Mouse (Mus musculus): ENCODE results near the gene Maff. TPM values are rescaled to one million over a fixed set of nuclear protein-coding genes. Genes with fewer than 3 reads are reported as not detected.

The Maff gene
- polyA plus RNA-seq, 1 experiment: 0.90 TPM

DNA sequence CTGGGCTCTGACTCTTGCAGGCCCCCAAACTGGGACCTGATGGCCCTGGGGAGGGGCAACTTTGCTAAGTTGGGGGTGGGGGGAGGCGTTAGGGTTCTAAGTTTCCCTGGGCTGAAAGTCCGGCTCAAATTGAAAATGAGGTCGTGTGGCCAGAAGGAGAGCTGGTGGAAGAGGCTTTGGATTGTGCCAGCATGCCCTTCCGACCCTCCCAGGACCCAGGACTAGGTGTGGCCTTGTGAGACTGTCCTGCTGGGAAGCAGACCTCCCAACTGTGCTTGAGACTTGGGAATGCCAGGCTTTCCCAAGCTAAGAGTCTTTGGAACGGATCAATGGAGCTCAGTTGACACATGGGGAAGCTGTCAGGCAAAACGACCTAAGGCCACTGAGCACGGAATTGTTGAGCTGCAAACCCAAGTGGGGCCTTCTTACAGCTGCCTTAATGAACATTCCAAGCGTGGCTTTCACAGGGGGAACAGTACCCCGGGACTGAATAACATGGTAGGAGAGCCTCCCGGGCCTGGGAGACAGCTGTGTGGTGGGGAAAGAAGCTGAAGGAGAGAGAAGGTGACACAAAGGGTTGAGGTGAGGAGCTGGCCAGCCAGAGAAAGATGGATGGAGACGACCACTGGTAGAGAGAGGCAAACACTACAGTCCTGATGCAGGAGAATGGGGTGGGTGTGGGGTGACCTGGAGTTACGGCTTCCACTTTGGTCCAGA, 11.7 kb downstream of the Maff start:
- Histone ChIP-seq H3K4me3 (ENCODE audit: insufficient read depth, low read length) (no peak overlapping the region), H3K27ac (ENCODE audit: insufficient read depth, low read depth, low read length) (no peak overlapping the region), H3K4me1 (ENCODE audit: control insufficient read depth, insufficient read depth, low read length) (peaks cover 28% of the 10 kb centered on the region)
- TF ChIP-seq CTCF (IDR thresholded peaks at IDR 0.05; ENCODE audit: low read depth, low read length) (no peak), POLR2A (IDR thresholded peaks at IDR 0.05; ENCODE audit: borderline replicate concordance, low read depth, low read length) (no peak)

DNA sequence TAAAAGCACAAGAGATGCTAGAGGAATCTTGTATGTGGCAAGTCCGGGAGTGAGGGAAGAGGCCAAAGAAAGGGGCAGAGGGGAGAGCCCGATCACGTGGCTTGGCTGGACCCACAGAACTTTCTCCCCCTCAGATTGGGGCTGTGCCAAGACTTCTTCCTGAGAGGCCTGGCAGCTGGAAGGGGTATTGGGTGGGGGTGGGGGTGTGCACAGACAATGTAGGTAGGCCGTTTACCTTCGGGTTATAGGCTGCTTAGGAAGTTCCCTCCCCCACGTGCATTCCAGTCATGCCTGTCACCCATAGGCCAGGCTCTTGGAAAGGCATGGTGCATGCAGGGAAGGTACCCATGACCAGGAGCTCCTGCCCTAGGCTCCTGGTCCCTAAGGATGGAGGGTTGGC, 13.5 kb downstream of the Maff start:
- H3K27ac ChIP-seq (ENCODE audit: insufficient read depth, low read depth, low read length): no peak overlapping the region
- no peak overlapping the region for H3K4me3 ChIP-seq (ENCODE audit: insufficient read depth, low read length)
- TF ChIP-seq CTCF (IDR thresholded peaks at IDR 0.05; ENCODE audit: low read depth, low read length) (no peak), POLR2A (IDR thresholded peaks at IDR 0.05; ENCODE audit: borderline replicate concordance, low read depth, low read length) (no peak)
- peaks cover 11% of the 10 kb centered on the region for H3K4me1 ChIP-seq (ENCODE audit: control insufficient read depth, insufficient read depth, low read length)

DNA sequence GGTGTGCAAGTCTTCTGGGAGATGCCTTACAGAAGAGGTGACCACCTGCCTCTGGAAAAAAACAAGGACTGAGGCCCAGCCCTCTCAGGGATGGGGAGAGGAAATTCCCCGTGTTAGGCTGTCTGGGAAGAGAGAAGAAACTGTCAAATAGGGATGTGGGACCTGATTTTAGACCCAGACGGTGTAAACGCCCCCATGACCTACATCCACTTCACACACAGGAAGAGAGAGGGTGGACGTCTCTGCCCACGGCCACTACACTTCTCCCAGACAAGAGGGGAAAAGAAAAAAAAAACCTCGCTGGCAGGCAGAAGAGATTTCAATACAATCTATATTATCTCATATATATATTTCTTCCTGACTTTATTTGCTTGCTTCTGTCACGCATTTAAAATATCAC, 13.9 kb downstream of the Maff start:
- Histone ChIP-seq H3K4me1 (ENCODE audit: control insufficient read depth, insufficient read depth, low read length) (peaks cover 11% of the 10 kb centered on the region), H3K4me3 (ENCODE audit: insufficient read depth, low read length) (no peak overlapping the region), H3K27ac (ENCODE audit: insufficient read depth, low read depth, low read length) (no peak overlapping the region)
- no peak for TF ChIP-seq POLR2A (IDR thresholded peaks at IDR 0.05; ENCODE audit: borderline replicate concordance, low read depth, low read length)

DNA sequence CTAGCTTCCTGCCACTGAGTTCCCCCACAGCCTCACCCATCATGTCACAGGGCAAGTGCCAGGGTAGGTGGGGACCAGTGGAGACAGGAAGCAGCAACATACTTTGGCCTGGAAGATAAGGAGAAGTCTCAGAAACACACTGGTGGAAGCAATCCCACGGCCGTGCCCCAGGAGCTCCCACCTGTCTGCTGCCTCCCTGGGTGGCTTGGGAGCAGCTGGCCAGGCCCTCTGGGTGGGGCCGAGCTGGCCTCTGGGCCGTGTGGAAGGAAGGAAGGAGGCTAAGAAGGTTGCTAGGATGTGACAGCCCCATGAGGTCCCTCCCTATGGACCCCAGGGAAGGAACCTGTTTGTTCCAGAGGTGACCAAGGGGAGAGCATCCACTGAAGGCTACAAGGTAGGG, 14.6 kb downstream of the Maff start:
- Histone ChIP-seq H3K27ac (ENCODE audit: insufficient read depth, low read depth, low read length) (no peak overlapping the region), H3K4me3 (ENCODE audit: insufficient read depth, low read length) (no peak overlapping the region), H3K4me1 (ENCODE audit: control insufficient read depth, insufficient read depth, low read length) (peaks cover 11% of the 10 kb centered on the region)
- TF ChIP-seq CTCF (IDR thresholded peaks at IDR 0.05; ENCODE audit: low read depth, low read length): no peak
- TF ChIP-seq POLR2A (IDR thresholded peaks at IDR 0.05; ENCODE audit: borderline replicate concordance, low read depth, low read length): no peak

DNA sequence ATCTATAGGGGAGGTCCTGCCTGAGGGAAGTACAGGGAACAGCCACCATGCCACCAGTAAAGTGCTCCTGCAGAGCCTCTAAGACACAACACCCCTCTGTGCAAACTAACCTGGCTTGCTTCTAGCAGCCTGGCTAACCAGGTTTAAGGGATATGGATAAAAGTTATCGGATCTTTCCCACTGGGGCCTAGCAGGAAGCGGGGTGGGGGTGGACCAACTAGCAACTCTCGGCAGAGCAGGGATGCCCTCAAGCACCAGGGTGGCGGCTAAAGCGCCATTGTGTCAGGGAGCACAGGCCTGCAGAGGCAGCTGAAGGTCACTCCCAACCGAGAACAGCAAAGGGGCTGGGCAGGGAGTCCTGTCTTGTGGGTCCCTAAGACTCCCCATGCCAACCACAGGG, 17.7 kb downstream of the Maff start:
- TF ChIP-seq CTCF (IDR thresholded peaks at IDR 0.05; ENCODE audit: low read depth, low read length): no peak
- no peak for TF ChIP-seq POLR2A (IDR thresholded peaks at IDR 0.05; ENCODE audit: borderline replicate concordance, low read depth, low read length)
- Histone ChIP-seq H3K4me1 (ENCODE audit: control insufficient read depth, insufficient read depth, low read length) (0 out of 2 replicates have a peak, but pooled peaks cover 2% of the 10 kb centered on the region), H3K4me3 (ENCODE audit: insufficient read depth, low read length) (no peak overlapping the region)

DNA sequence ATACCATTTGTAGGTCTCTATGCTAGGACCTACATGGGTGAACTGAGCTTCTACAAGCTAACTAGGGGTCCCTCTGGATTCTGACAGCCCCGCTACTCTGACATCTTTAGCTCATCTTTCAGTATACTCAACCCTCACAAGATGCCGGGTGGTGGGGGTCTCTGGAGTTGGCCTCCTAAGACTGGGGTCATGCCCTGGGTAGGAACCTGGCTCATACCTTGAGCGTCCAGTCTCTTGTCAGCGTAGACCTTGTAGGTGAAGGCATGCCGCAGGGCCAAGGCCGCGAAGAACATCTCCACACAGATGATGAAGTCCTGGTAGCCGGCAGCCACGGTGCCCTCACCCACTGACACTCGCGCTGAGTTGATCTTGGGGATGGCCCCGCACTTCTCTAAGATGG, 18.6 kb downstream of the Maff start:
- Histone ChIP-seq H3K27ac (ENCODE audit: insufficient read depth, low read depth, low read length) (no peak overlapping the region), H3K4me1 (ENCODE audit: control insufficient read depth, insufficient read depth, low read length) (peaks cover 3% of the 10 kb centered on the region), H3K4me3 (ENCODE audit: insufficient read depth, low read length) (no peak overlapping the region)
- no peak for TF ChIP-seq CTCF (IDR thresholded peaks at IDR 0.05; ENCODE audit: low read depth, low read length)
- TF ChIP-seq POLR2A (IDR thresholded peaks at IDR 0.05; ENCODE audit: borderline replicate concordance, low read depth, low read length): no peak

More for the DNA sequence above, 17.7 kb downstream of the Maff start:
- H3K27ac ChIP-seq (ENCODE audit: insufficient read depth, low read depth, low read length): no peak overlapping the region

DNA sequence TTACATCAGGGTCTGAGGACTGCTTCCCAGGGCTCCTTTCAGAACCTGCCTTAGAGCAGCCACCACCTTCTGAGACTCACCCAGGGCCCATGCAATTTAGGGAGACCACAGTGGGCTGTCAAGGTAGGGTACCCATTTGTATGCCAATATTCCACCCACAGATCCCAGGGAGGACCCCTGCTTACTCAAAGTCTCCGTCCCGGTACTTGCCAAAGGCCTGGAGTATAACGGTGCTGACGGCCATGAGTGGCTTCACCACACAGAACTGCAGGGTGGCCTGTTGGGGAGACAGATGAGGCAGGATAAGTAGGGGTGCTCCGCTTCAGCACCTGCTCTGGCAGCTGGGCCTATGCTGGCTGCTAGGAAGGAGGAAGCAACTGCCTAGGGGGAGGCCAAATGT, 20.0 kb downstream of the Maff start:
- Histone ChIP-seq H3K4me1 (ENCODE audit: control insufficient read depth, insufficient read depth, low read length) (peaks cover 11% of the 10 kb centered on the region), H3K27ac (ENCODE audit: insufficient read depth, low read depth, low read length) (no peak overlapping the region), H3K4me3 (ENCODE audit: insufficient read depth, low read length) (no peak overlapping the region)
- TF ChIP-seq CTCF (IDR thresholded peaks at IDR 0.05; ENCODE audit: low read depth, low read length) (no peak), POLR2A (IDR thresholded peaks at IDR 0.05; ENCODE audit: borderline replicate concordance, low read depth, low read length) (no peak)

DNA sequence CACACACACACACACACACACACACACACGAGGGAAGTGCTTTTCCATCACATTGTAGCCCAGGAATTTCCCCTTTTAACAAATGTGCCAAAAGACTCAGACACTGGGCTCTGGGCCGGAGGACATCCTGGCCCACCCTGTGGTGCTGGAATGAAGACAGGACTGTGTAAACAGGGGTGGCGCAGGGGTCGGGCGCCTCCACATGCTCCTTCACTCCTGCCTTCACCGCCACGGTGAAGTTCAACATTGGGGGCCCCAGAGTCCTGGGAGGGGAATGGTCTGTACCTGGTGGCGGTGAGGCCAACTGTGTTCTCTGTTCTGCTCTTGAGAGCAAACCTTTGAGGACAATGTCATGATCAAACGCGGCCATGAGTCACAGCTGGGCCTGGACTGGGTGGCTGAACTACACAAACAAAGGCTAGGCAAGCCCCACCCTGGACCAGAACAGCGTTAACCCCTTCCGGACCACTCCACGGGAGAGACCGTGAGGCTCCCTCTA, 21.9 kb downstream of the Maff start:
- TF ChIP-seq POLR2A (IDR thresholded peaks at IDR 0.05; ENCODE audit: borderline replicate concordance, low read depth, low read length): no peak
- TF ChIP-seq CTCF (IDR thresholded peaks at IDR 0.05; ENCODE audit: low read depth, low read length): no peak

DNA sequence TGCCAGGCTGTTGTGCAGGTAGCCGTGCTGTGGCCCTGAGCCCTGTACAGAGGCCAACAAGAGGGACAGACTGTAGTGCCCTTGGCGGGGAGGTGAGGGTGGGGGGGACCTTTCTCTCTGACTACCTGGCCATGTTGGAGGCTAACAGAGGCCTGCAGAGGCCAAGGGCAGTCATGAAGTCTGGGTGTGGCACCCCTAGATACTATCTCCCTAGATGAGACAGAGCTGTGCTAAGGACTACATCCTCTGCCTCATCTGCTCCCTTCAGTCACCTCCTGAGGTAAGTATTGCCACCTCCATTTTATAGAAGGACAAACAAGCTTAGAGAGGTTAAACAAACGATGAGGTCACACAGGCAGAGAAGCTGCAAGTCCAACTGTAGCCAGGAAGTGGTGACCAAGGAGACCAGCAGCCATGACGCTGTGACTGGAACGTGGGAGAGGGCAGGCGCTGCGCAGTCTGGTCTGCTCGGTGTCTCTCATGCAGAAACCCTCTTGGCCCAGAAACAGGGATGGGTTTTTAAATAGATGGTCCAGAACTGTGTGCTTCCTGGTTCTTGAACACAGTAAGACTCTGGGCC, 22.5 kb downstream of the Maff start:
- TF ChIP-seq CTCF (IDR thresholded peaks at IDR 0.05; ENCODE audit: low read depth, low read length): no peak
- TF ChIP-seq POLR2A (IDR thresholded peaks at IDR 0.05; ENCODE audit: borderline replicate concordance, low read depth, low read length): no peak
- no peak overlapping the region for H3K27ac ChIP-seq (ENCODE audit: insufficient read depth, low read depth, low read length)

More for the DNA sequence above, 21.9 kb downstream of the Maff start:
- peaks cover 11% of the 10 kb centered on the region for H3K4me1 ChIP-seq (ENCODE audit: control insufficient read depth, insufficient read depth, low read length)
- H3K4me3 ChIP-seq (ENCODE audit: insufficient read depth, low read length): no peak overlapping the region
- H3K27ac ChIP-seq (ENCODE audit: insufficient read depth, low read depth, low read length): no peak overlapping the region

More for the DNA sequence above, 22.5 kb downstream of the Maff start:
- Histone ChIP-seq H3K4me1 (ENCODE audit: control insufficient read depth, insufficient read depth, low read length) (peaks cover 11% of the 10 kb centered on the region), H3K4me3 (ENCODE audit: insufficient read depth, low read length) (no peak overlapping the region)
